Mouse (Mus musculus) C2C12 (cell line): ENCODE results near the gene Fbxw4. TPM values are rescaled to one million over a fixed set of nuclear protein-coding genes. Genes with fewer than 3 reads are reported as not detected.

Experiments
- H3K27me3 ChIP-seq: one replicate; pipeline ENCODE4 v1.6.1; 2011; ENCODE audit not compliant: control insufficient read depth, insufficient read depth, insufficient read length
- H3K36me3 ChIP-seq: one replicate; pipeline ENCODE4 v1.6.1; 2011; ENCODE audit not compliant: control insufficient read depth, insufficient read depth
- H3K4me3 ChIP-seq: one replicate; pipeline ENCODE4 v1.5.1; 2011; ENCODE audit warnings: mild to moderate bottlenecking, control low read depth; ENCODE audit not compliant: poor library complexity, insufficient read depth, severe bottlenecking
- H3K79me2 ChIP-seq: one replicate; pipeline ENCODE4 v1.6.1; 2011; ENCODE audit not compliant: control insufficient read depth, insufficient read depth
- H3K79me3 ChIP-seq: one replicate; pipeline ENCODE4 v1.6.1; 2011; ENCODE audit warnings: low read depth, control low read depth
- H3ac ChIP-seq: one replicate; pipeline ENCODE3; 2011; ENCODE audit warnings: low read depth; ENCODE audit not compliant: control insufficient read depth, insufficient read length
- CEBPB ChIP-seq: IDR thresholded peaks from one replicate; pipeline ENCODE4 v1.6.1; 2011; ENCODE audit warnings: low read depth, mild to moderate bottlenecking, control low read depth, moderate library complexity
- CTCF ChIP-seq: IDR thresholded peaks from one replicate; pipeline ENCODE4 v1.5.1; 2011; ENCODE audit not compliant: control insufficient read depth, insufficient read depth, insufficient read length
- FOSL1 ChIP-seq: IDR thresholded peaks from one replicate; pipeline ENCODE4 v1.8.0; 2011; ENCODE audit warnings: mild to moderate bottlenecking, low read length; ENCODE audit not compliant: poor library complexity, insufficient read depth, severe bottlenecking
- MAX ChIP-seq: IDR thresholded peaks from one replicate; pipeline ENCODE4 v1.6.1; 2011; ENCODE audit warnings: mild to moderate bottlenecking, control low read depth
- MYOD1 ChIP-seq: IDR thresholded peaks from one replicate; pipeline ENCODE4 v1.6.1; 2011; ENCODE audit warnings: low read depth; ENCODE audit not compliant: control insufficient read depth, insufficient read length
- MYOG ChIP-seq: IDR thresholded peaks from one replicate; pipeline ENCODE4 v1.6.1; 2011; ENCODE audit not compliant: control insufficient read depth, insufficient read length; ENCODE audit errors: extremely low read depth
- USF1 ChIP-seq: IDR thresholded peaks from one replicate; pipeline ENCODE4 v1.6.1; 2011; ENCODE audit warnings: low read depth, mild to moderate bottlenecking, control low read depth, moderate library complexity
- polyA plus RNA-seq: library from polyadenylated mRNA; unstranded; fragments of >200 nt; fragmentation: generic; extraction: Trizol; gene quantifications from one replicate; pipeline ENCODE4 v1.2.1, GENCODE M21; 2012; ENCODE audit warnings: missing spikeins

The Fbxw4 gene
- polyA plus RNA-seq, 1 experiment = 19.3 TPM

GRCm38 (mm10) chr19:45616735-45617134, 43.4 kb downstream of the Fbxw4 start:
- TF ChIP-seq CEBPB (no peak), FOSL1 (no peak), USF1 (no peak), MYOD1 (no peak), MYOG (no peak), MAX (no peak), CTCF (no peak)

GRCm38 (mm10) chr19:45616214-45616518, 43.9 kb downstream of the Fbxw4 start:
- Histone ChIP-seq H3K79me3 (no peaks in the 10 kb centered on the region), H3K27me3 (no peaks in the 10 kb centered on the region), H3K4me3 (no peak overlapping the region), H3K79me2 (no peaks in the 10 kb centered on the region), H3K36me3 (no peaks in the 10 kb centered on the region), H3ac (no peak overlapping the region)
- TF ChIP-seq CTCF (no peak), MAX (no peak), MYOD1 (no peak), MYOG (no peak), USF1 (no peak), FOSL1 (no peak), CEBPB (no peak)

More at GRCm38 (mm10) chr19:45616735-45617134, 43.4 kb downstream of the Fbxw4 start:
- H3K79me3 ChIP-seq = no peaks in the 10 kb centered on the region
- H3K36me3 ChIP-seq = no peaks in the 10 kb centered on the region
- H3ac ChIP-seq = no peak overlapping the region
- no peak overlapping the region for H3K4me3 ChIP-seq
- H3K79me2 ChIP-seq = no peaks in the 10 kb centered on the region
- no peaks in the 10 kb centered on the region for H3K27me3 ChIP-seq

- TF ChIP-seq CTCF (no peak), MYOD1 (no peak), USF1 (no peak), MYOG (no peak), CEBPB (no peak), FOSL1 (no peak), MAX (no peak)
- Histone ChIP-seq H3ac (no peak overlapping the region), H3K4me3 (no peak overlapping the region), H3K27me3 (no peaks in the 10 kb centered on the region), H3K79me2 (no peaks in the 10 kb centered on the region), H3K36me3 (no peaks in the 10 kb centered on the region), H3K79me3 (no peaks in the 10 kb centered on the region)
Observed at GRCm38 (mm10) chr19:45615415-45616213, 44.5 kb downstream of the Fbxw4 start.

- Histone ChIP-seq H3K36me3 (no peaks in the 10 kb centered on the region), H3K79me2 (no peaks in the 10 kb centered on the region), H3ac (no peak overlapping the region), H3K27me3 (no peaks in the 10 kb centered on the region), H3K79me3 (no peaks in the 10 kb centered on the region), H3K4me3 (no peak overlapping the region)
- TF ChIP-seq MYOG (no peak), CTCF (no peak), CEBPB (no peak), MYOD1 (no peak), USF1 (no peak), FOSL1 (no peak), MAX (no peak)
Observed at GRCm38 (mm10) chr19:45614928-45615327, 45.2 kb downstream of the Fbxw4 start.

GRCm38 (mm10) chr19:45614375-45614774, 45.7 kb downstream of the Fbxw4 start:
- H3K27me3 ChIP-seq = no peaks in the 10 kb centered on the region
- H3K79me2 ChIP-seq = no peaks in the 10 kb centered on the region
- H3K4me3 ChIP-seq = no peak overlapping the region
- H3ac ChIP-seq = no peak overlapping the region
- no peaks in the 10 kb centered on the region for H3K36me3 ChIP-seq
- no peaks in the 10 kb centered on the region for H3K79me3 ChIP-seq
- no peak for TF ChIP-seq CEBPB
- TF ChIP-seq MAX = no peak
- no peak for TF ChIP-seq CTCF
- TF ChIP-seq FOSL1 = no peak
- TF ChIP-seq USF1 = no peak
- no peak for TF ChIP-seq MYOG
- TF ChIP-seq MYOD1 = no peak
